Mouse (Mus musculus) mouse embryonic stem cell (cell line): ENCODE data around the gene Hic2.

Source experiments
- in situ Hi-C, 2 experiments: fragments of 300-500 bp; cut with MboI; formaldehyde crosslinking; loops; 1 replicate in 1 of 2; 3 replicates in 1 of 2; pipeline ENCODE4 v1.14.3; 2019 to 2020; ENCODE audit warnings: low sequenced_read_pairs in 2 of 2, low pct_unique_long_range_greater_than_20kb in 1 of 2, mixed read lengths in 1 of 2; ENCODE audit not compliant: unreplicated experiment in 1 of 2

Gene Hic2

DNA sequence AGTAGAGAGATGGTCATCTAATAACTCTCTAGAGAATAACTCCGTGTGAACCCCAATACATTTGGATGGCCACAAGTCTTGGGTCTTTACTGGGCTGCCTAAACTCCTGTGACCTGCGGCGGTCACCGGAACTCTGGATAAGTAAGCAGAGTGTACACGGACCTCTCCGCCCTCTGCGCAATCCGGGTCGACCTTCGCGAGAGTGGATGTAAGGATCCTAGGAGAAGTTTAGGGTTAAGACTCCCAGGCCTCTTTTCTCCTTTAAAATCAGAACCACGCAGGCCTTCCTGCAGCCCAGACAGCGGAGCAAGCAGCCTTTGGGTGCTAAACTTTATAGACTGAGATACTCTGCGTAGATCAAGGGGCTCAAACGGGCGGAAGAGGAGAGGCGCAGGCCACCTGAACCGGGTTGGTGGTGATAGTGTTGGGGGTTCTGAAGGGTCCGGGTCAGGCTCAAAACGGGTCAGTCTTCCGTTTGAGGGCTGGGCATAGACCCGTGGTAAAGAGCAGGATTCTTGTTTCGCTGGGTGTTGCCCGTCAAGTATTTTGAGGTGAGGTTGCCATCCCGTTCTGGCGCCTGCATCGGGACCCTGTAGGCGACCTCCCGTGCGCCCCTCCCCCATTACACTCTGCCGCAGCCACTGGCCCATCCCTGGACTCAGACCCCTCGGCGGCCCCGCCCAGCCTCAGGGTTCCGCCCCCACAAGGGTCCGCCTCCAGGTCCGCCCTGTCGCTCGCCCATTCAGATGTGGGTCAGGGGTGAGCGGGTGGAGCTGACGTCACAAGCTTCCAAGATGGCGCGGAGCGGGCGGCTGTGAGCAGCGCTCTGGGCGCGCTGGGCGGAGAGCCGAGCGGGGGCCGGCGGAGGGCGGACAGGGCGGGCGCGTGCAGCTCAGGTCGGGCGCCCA, at the start of gene Hic2:
Hic2 (plus strand) TSS at position 779 of the 908 bp plus-strand sequence.
- in situ Hi-C loops: no loop called here

- in situ Hi-C loops: no loop called here
Measured at GRCm38 (mm10) chr16:17185475-17185874, 47.9 kb upstream of the Hic2 start.

DNA sequence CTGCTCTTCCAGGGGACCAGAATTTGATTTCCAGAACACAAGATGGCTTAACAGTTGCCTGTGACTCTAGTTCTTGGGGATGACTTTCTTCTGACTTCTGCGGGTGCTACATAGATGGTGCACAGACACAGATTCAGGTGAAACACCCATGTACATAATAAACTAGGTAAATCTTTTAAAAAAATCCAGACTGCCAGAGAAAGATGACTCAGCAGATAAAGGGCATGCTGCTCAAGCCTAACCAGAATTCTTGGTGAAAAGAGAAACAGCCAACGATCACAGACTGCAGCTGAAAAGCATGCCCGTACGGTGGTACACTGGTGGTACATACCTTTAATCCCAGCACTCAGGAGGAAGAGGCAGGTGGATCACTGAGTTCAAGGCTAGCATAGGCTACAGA, 39.5 kb upstream of the Hic2 start:
- in situ Hi-C loops: no loop called here

DNA sequence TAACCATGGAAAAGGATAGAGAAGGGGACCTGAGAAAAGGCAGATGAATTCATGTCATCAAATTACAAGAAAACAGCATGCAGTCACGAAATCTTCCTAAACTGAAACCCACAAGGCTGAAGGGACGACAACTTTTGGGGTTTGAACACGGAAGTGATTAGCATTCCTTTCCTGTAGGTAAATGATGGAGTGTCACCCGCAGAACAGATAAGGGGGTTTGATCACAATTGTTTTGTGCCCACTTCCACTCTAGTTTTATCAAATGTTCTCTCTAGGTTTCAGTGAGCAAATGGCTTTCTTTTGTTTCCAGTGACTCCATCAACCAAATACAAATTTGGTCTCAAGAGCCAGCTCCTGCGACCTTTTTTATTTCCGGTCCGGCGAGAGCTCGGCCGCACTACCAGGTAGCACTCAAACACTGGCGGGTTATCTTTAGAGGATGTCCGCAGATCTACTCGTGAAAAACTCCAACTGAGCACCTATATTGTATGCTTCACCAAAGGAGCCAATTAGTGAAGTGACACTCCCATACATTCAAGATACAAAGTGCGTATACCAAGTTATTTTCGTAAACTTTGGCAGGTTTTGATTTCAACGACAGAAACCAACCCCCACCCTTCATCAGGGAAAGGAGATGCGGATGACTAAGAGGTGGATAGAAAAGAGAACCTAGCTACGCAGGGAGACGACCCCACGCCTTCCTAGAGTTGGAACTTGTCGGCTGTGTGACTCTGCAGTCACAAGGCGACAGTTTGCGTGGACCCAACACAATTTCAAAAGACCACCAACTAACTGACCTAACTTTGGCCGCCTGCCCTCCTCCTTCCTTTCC, 33.0 kb upstream of the Hic2 start:
- in situ Hi-C loops: loop anchor here (5.0 kb wide), 1 partner anchor 82 kb away; no protein-coding TSS in a partner anchor

GRCm38 (mm10) chr16:17200953-17201707, 32.2 kb upstream of the Hic2 start:
- in situ Hi-C loops: loop anchor here (5.0 kb wide), 1 partner anchor 81 kb away; no protein-coding TSS in a partner anchor

DNA sequence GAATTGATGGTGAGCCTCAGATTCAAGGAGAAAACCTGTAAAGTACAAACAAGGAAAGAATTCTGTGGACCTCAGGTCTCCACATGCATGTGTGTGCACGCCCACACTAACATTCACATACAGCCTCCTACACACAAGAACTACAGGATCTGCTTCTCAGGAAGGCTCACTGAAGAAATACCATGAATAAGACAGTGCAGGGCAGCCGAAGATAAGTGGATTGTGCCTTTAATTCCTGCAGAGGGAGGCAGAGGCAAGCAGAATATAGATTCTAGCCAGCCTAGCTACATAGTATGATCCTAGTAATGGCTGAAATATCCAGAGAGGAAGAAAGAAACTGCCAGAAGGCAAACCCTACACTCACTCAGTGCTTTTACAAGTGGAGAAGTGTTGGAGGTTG, 31.4 kb upstream of the Hic2 start:
- in situ Hi-C loops: loop anchor here (5.0 kb wide), 1 partner anchor 80 kb away; no protein-coding TSS in a partner anchor

- in situ Hi-C loops: loop anchor here (5.0 kb wide), 1 partner anchor 80 kb away; no protein-coding TSS in a partner anchor
Measured at GRCm38 (mm10) chr16:17202549-17202948, 30.8 kb upstream of the Hic2 start, which contains the start of gene Ube2l3. Ube2l3 (minus strand) TSS chr16:17202649.

DNA sequence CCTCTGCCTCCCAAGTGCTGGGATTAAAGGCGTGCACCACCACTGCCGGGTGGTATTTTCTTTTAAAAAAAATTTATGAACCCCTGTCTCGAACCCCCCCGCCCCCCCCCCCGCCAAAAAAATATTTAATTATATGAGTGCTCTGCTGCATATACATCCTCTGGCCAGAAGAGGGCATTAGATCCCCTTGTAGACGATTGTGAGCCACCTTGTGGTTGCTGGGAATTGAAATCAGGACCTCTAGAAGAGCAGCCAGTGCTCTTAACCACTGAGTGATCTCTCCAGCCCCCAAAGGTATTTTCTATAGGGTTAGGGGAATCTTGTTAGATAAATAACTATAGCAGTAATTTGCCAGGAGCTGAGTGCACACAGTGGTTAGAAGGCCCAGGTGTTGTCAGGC, 28.4 kb upstream of the Hic2 start:
- in situ Hi-C loops: loop anchor here (5.0 kb wide), 2 partner anchors 57 to 77 kb away; no protein-coding TSS in a partner anchor

GRCm38 (mm10) chr16:17208389-17209361, 24.7 kb upstream of the Hic2 start, which contains the start of gene Rimbp3:
Rimbp3 (plus strand) TSS chr16:17208603.
- in situ Hi-C loops: loop anchor here in 1 of 2 experiments (5.0 kb wide), 1 partner anchor 54 kb away; no protein-coding TSS in a partner anchor

- in situ Hi-C loops: loop anchor here in 1 of 2 experiments (5.0 kb wide), 1 partner anchor 53 kb away; no protein-coding TSS in a partner anchor
Measured at GRCm38 (mm10) chr16:17209404-17209960, 23.9 kb upstream of the Hic2 start.

DNA sequence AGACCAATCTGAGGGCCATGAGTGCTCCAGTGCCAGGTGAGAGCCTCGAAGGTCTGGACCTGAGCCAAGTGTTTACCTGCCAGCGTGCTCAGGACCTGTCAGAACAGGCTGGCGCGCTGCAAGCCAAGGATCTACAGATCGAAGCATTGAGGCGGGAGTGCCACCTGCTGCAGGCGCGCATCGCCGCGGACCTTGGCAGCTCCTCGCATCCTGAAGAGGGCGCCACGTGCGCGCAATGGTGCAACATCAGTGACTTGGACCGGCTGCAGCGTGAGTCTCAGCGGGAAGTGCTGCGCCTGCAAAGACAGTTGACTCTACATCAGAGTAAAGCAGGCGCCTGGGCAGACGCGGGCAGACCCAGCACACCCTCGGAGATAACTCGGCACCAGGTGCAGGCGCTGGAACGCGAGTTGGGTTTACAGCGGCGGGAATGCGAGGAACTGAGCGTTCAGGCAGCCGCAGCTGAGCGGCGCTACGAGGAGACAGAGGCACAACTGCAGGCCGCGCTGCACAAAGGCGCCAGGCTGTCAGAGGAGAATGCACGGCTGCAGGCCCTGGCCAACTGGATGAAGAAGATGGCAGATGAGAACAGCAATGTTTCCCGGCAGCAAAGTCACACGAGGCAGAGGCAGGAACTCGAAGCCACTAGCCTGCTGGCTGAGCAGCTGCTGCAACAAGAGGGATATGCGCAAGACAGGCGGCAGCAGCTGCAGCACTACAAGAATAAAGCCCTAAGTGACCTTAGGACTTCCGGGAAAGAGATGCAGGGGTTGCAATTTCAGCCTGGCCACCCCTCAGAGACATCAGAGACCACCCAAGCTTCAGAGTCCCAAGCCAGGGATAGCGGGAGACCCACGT, 23.2 kb upstream of the Hic2 start:
- in situ Hi-C loops: loop anchor here in 1 of 2 experiments (5.0 kb wide), 1 partner anchor 52 kb away; no protein-coding TSS in a partner anchor

GRCm38 (mm10) chr16:17216934-17217633, 16.3 kb upstream of the Hic2 start:
- in situ Hi-C loops: loop anchor here in 1 of 2 experiments (5.0 kb wide), 1 partner anchor 35 kb away; no protein-coding TSS in a partner anchor

DNA sequence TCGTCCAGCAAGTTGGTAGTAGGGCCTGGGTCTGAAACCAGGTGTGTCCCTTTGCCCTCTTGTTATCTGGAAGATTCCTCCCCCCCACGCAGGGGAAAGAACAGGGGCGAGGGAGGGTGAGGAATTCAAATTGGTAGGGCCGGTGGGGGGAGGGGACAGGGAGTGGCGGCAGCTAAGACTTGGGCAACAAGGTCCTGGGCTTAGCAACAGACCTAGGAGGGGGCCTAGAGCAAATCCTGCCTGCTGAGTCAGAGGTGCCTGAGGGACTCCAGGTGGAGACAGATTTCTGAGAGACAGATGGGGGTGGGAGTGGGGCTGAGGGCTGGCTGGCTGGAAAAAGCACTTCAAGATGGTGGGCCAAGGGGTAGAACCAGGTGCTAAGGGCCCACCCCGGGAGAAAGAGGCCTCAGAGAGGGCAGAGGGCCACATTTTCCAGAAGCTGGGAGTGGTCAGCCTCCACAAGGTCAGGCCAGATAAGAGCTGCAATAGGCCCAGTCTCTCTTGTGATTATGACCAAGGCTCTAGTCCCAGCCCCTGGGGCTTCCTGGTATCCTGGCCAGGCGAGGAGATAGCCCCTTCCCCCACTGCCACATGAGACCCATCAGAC, 13.1 kb upstream of the Hic2 start:
- in situ Hi-C loops: no loop called here

- in situ Hi-C loops: no loop called here
Measured at GRCm38 (mm10) chr16:17222197-17222596, 11.2 kb upstream of the Hic2 start.

DNA sequence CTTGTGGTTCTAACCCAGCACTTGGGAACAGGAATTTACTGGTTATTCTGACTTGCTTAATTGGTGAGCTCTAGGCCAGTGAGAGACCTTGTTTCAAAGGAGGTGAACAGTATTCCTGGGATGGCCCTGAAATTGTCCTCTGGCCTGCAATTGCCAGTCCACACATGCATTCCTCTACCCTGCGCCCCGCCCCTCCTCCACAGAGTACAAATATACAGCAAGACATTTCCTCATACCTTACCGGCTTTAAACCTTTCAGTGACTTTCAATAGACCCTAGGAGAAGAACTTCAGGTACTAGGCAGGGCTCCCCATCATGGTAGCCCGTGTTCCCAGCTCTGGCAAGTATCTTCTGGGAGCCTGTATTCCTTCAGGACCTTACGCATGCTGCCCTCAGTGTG, 7.8 kb upstream of the Hic2 start:
- in situ Hi-C loops: no loop called here
